Mouse (Mus musculus) retina, postnatal 1 day (tissue): Measurements from ENCODE around the gene Krt33a.

Source experiments
- DNase-seq: peaks from one replicate; pipeline ENCODE4 v3.0.0-alpha.2; 2012

Gene Krt33a

GRCm38 (mm10) chr11:99985291-99986092, 30.5 kb downstream of the Krt33a start:
- DNase-seq, result peak; percentile 72

- DNase-seq, result no peak
These were observed 32.6 kb downstream of the Krt33a start for GRCm38 (mm10) chr11:99983442-99983841.

- no peak for DNase-seq
These were observed 33.3 kb downstream of the Krt33a start for GRCm38 (mm10) chr11:99982731-99983130.

GRCm38 (mm10) chr11:99978953-99979352, 37.1 kb downstream of the Krt33a start, which contains the start of gene Krtap29-1:
Gene Krtap29-1 (minus strand): TSS chr11:99979053.
- no peak for DNase-seq

GRCm38 (mm10) chr11:99965961-99966360, 50.1 kb downstream of the Krt33a start:
- DNase-seq, result no peak

- peak; percentile 10 for DNase-seq
These were observed 51.8 kb downstream of the Krt33a start for GRCm38 (mm10) chr11:99964213-99964612.
